Mouse (Mus musculus) CH12.LX (cell line): Measurements from ENCODE around the gene Ugt1a6b. TPM values are rescaled to one million over a fixed set of nuclear protein-coding genes. Genes with fewer than 3 reads are reported as not detected.

Experiments used
- DNase-seq: peaks from one replicate; pipeline ENCODE4 v3.0.0-alpha.2; 2013; ENCODE audit errors: extremely low read depth
- H3K27ac ChIP-seq: 2 replicates; pipeline ENCODE4 v1.5.1; 2012; ENCODE audit warnings: low read depth, mild to moderate bottlenecking, control low read depth, moderate library complexity; ENCODE audit not compliant: insufficient read depth
- H3K27me3 ChIP-seq: replicated peaks from 2 replicates; pipeline ENCODE3; 2012; ENCODE audit warnings: inconsistent platforms
- H3K36me3 ChIP-seq, 2 experiments: replicated peaks in 1 of 2; 2 replicates each; pipeline versions ENCODE3 to v1.6.1; 2012; ENCODE audit warnings: inconsistent platforms in 1 of 2, low read length in 1 of 2, mild to moderate bottlenecking in 1 of 2, mixed read lengths in 1 of 2, moderate library complexity in 1 of 2; ENCODE audit not compliant: control insufficient read depth in 1 of 2, insufficient read depth in 1 of 2
- H3K4me1 ChIP-seq, 2 experiments: 2 replicates each; pipeline ENCODE4 v1.6.1; 2012; ENCODE audit warnings: inconsistent platforms in 1 of 2, moderate library complexity in 1 of 2; ENCODE audit not compliant: insufficient read depth in 2 of 2, control insufficient read depth in 1 of 2
- H3K4me2 ChIP-seq: 2 replicates; pipeline ENCODE4 v1.6.1; 2012; ENCODE audit warnings: low read depth, mild to moderate bottlenecking, control low read depth; ENCODE audit not compliant: poor library complexity, insufficient read depth, severe bottlenecking
- H3K4me3 ChIP-seq, 3 experiments: fragments of 150-350 bp in 1 of 3; sonication (generic) in 1 of 3; replicated peaks in 1 of 3; 2 replicates each; pipeline versions ENCODE3 to v1.5.1; 2011 to 2012; ENCODE audit warnings: low read depth in 2 of 3, low read length in 2 of 3, mild to moderate bottlenecking in 2 of 3, moderate library complexity in 2 of 3, control low read depth in 1 of 3, improper control_type of control experiment in 1 of 3, inconsistent platforms in 1 of 3, mixed read lengths in 1 of 3; ENCODE audit not compliant: poor library complexity in 1 of 3
- H3K79me2 ChIP-seq: replicated peaks from 2 replicates; pipeline ENCODE4 v1.6.1; 2012; ENCODE audit warnings: mild to moderate bottlenecking, moderate library complexity; ENCODE audit not compliant: control insufficient read depth, poor library complexity, insufficient read depth, severe bottlenecking; ENCODE audit errors: extremely low read depth
- H3K9ac ChIP-seq: 2 replicates; pipeline ENCODE4 v1.6.1; 2012; ENCODE audit warnings: low read depth, mild to moderate bottlenecking, control low read depth, moderate library complexity; ENCODE audit not compliant: insufficient read depth
- H3K9me3 ChIP-seq: replicated peaks from 2 replicates; pipeline ENCODE3; 2012; ENCODE audit warnings: low read length, inconsistent platforms, mixed read lengths
- BHLHE40 ChIP-seq: IDR thresholded peaks from 2 replicates; pipeline ENCODE4 v1.6.1; 2011; ENCODE audit warnings: mild to moderate bottlenecking, low read depth, low read length, improper control_type of control experiment
- E2F4 ChIP-seq: IDR thresholded peaks from 2 replicates; pipeline ENCODE4 v1.6.1; 2011; ENCODE audit warnings: low read depth, low read length, improper control_type of control experiment; ENCODE audit not compliant: insufficient replicate concordance
- ELF1 ChIP-seq: IDR thresholded peaks from 2 replicates; pipeline ENCODE4 v1.6.1; 2014; ENCODE audit warnings: low read depth, mild to moderate bottlenecking, inconsistent platforms, low read length, improper control_type of control experiment
- EP300 ChIP-seq: IDR thresholded peaks from 2 replicates; pipeline ENCODE4 v1.6.1; 2011; ENCODE audit warnings: low read length, improper control_type of control experiment
- GABPA ChIP-seq: IDR thresholded peaks from 2 replicates; pipeline ENCODE4 v1.6.1; 2012; ENCODE audit warnings: low read depth, low read length, improper control_type of control experiment, inconsistent platforms; ENCODE audit not compliant: insufficient replicate concordance
- HCFC1 ChIP-seq: IDR thresholded peaks from 2 replicates; pipeline ENCODE4 v1.6.1; 2012; ENCODE audit warnings: low read depth, mild to moderate bottlenecking, inconsistent platforms, low read length, improper control_type of control experiment
- IRF4 ChIP-seq: IDR thresholded peaks from 2 replicates; pipeline ENCODE4 v1.6.1; 2014; ENCODE audit warnings: low read depth, mild to moderate bottlenecking, inconsistent platforms, low read length, improper control_type of control experiment
- JUN ChIP-seq: IDR thresholded peaks from 2 replicates; pipeline ENCODE4 v1.6.1; 2011; ENCODE audit warnings: low read depth, mild to moderate bottlenecking, low read length, improper control_type of control experiment, moderate library complexity; ENCODE audit not compliant: insufficient read depth
- JUND ChIP-seq: conservative IDR thresholded peaks from 2 replicates; pipeline ENCODE4 v1.6.1; 2011; ENCODE audit warnings: low read depth, low read length, improper control_type of control experiment
- KAT2A ChIP-seq: IDR thresholded peaks from 2 replicates; pipeline ENCODE4 v1.6.1; 2012; ENCODE audit warnings: low read length, improper control_type of control experiment, inconsistent platforms; ENCODE audit not compliant: insufficient replicate concordance
- MAFK ChIP-seq: IDR thresholded peaks from 2 replicates; pipeline ENCODE4 v1.6.1; 2011; ENCODE audit warnings: low read length, improper control_type of control experiment; ENCODE audit not compliant: insufficient replicate concordance
- MAX ChIP-seq: IDR thresholded peaks from 2 replicates; pipeline ENCODE4 v1.6.1; 2011; ENCODE audit warnings: low read length, improper control_type of control experiment
- MAZ ChIP-seq: IDR thresholded peaks from 2 replicates; pipeline ENCODE4 v1.6.1; 2012; ENCODE audit warnings: low read depth, mild to moderate bottlenecking, inconsistent platforms, low read length, improper control_type of control experiment, moderate library complexity
- MXI1 ChIP-seq: IDR thresholded peaks from 2 replicates; pipeline ENCODE4 v1.6.1; 2011; ENCODE audit warnings: mild to moderate bottlenecking, low read depth, low read length, improper control_type of control experiment
- MYC ChIP-seq: IDR thresholded peaks from 2 replicates; pipeline ENCODE4 v1.6.1; 2011; ENCODE audit warnings: low read depth, mild to moderate bottlenecking, improper control_type of control experiment, low read length
- NRF1 ChIP-seq: IDR thresholded peaks from 2 replicates; pipeline ENCODE4 v1.6.1; 2014; ENCODE audit warnings: low read depth, mild to moderate bottlenecking, inconsistent platforms, low read length, improper control_type of control experiment, moderate library complexity
- POLR2A ChIP-seq: IDR thresholded peaks from 2 replicates; pipeline ENCODE4 v1.6.1; 2011; ENCODE audit warnings: low read depth, mild to moderate bottlenecking, improper control_type of control experiment, low read length
- SIN3A ChIP-seq: IDR thresholded peaks from 2 replicates; pipeline ENCODE4 v1.6.1; 2012; ENCODE audit warnings: low read length, improper control_type of control experiment, inconsistent platforms
- TBP ChIP-seq: conservative IDR thresholded peaks from 2 replicates; pipeline ENCODE4 v1.6.1; 2011; ENCODE audit warnings: low read depth, low read length, improper control_type of control experiment
- TCF12 ChIP-seq: IDR thresholded peaks from 2 replicates; pipeline ENCODE4 v1.6.1; 2014; ENCODE audit warnings: low read depth, mild to moderate bottlenecking, inconsistent platforms, low read length, improper control_type of control experiment
- USF1 ChIP-seq: IDR thresholded peaks from 2 replicates; pipeline ENCODE4 v1.6.1; 2014; ENCODE audit warnings: low read depth, mild to moderate bottlenecking, inconsistent platforms, low read length, improper control_type of control experiment
- USF2 ChIP-seq: conservative IDR thresholded peaks from 2 replicates; pipeline ENCODE4 v1.6.1; 2011; ENCODE audit warnings: low read depth, low read length, improper control_type of control experiment
- ZKSCAN1 ChIP-seq: IDR thresholded peaks from 2 replicates; pipeline ENCODE4 v1.6.1; 2012; ENCODE audit warnings: low read depth, inconsistent platforms, low read length, improper control_type of control experiment, borderline replicate concordance
- ZNF384 ChIP-seq: IDR thresholded peaks from 2 replicates; pipeline ENCODE4 v1.6.1; 2012; ENCODE audit warnings: low read depth, low read length, improper control_type of control experiment, inconsistent platforms
- dilution Hi-C: fragments of 300-500 bp; cut with MboI; formaldehyde crosslinking; loops from 2 replicates; pipeline ENCODE4 v1.14.3; 2020; ENCODE audit warnings: low sequenced_read_pairs; ENCODE audit not compliant: extremely low pct_unique_long_range_greater_than_20kb, extremely low pct_ligation_motif_present
- in situ Hi-C: fragments of 300-500 bp; cut with MboI; formaldehyde crosslinking; loops from 3 replicates; pipeline ENCODE4 v1.14.3; 2019; ENCODE audit warnings: low sequenced_read_pairs, low pct_ligation_motif_present, low pct_unique_long_range_greater_than_20kb, mixed read lengths
- polyA plus RNA-seq: library from polyadenylated mRNA; unstranded; fragments of >175 nt; gene quantifications from 2 replicates; pipeline ENCODE4 v1.2.1, GENCODE M21; 2012; ENCODE audit warnings: low read depth; ENCODE audit not compliant: insufficient read length
- total RNA-seq, 2 experiments: library from RNA; depleted of rRNA; stranded (reverse); fragments of 300-350 nt in 1 of 2; fragments of >200 nt in 1 of 2; gene quantifications; 2 replicates each; pipeline ENCODE4 v1.2.3; 2012 to 2014

Gene Ugt1a6b
- total and polyA plus RNA-seq, 3 experiments = 0.13 to 0.26 TPM; not detected in 1

- dilution Hi-C loops (no loop called here), in situ Hi-C loops (no loop called here)
- no peaks in the 10 kb centered on the region for H3K79me2 ChIP-seq
- no peak overlapping the region for H3K9ac ChIP-seq
- H3K27ac ChIP-seq = no peak overlapping the region
- peaks cover 2 to 29% of the 10 kb centered on the region in 2 experiments; a peak in 3 of 4 replicates for H3K4me1 ChIP-seq
- no peak overlapping the region for H3K4me3 ChIP-seq
- peaks cover 50% of the 10 kb centered on the region for H3K9me3 ChIP-seq
- H3K4me2 ChIP-seq = no peak overlapping the region
- TF ChIP-seq TCF12 = no peak
- no peak for TF ChIP-seq MAFK
- TF ChIP-seq USF1 = no peak
- TF ChIP-seq USF2 = no peak
- no peak for TF ChIP-seq TBP
- no peak for TF ChIP-seq BHLHE40
- TF ChIP-seq GABPA = no peak
- TF ChIP-seq MAX = no peak
- no peak for TF ChIP-seq JUN
- TF ChIP-seq ZKSCAN1 = no peak
- no peak for TF ChIP-seq NRF1
- TF ChIP-seq MAZ = no peak
- no peak for TF ChIP-seq ZNF384
- no peak for TF ChIP-seq ELF1
- no peak for TF ChIP-seq MXI1
- no peak for TF ChIP-seq IRF4
- peaks cover 3 to 29% of the 10 kb centered on the region in 2 experiments for H3K36me3 ChIP-seq
- DNase-seq = no peak
- peaks cover 6% of the 10 kb centered on the region for H3K27me3 ChIP-seq
Measured at GRCm38 (mm10) chr1:88257681-88258080, 154.6 kb downstream of the Ugt1a6b start.

- Histone ChIP-seq H3K27ac (no peak overlapping the region), H3K9me3 (peaks cover 43% of the 10 kb centered on the region), H3K4me1 (peaks cover 2 to 29% of the 10 kb centered on the region in 2 experiments; a peak in 3 of 4 replicates), H3K27me3 (peaks cover 6% of the 10 kb centered on the region), H3K9ac (no peak overlapping the region), H3K4me3 (no peak overlapping the region), H3K36me3 (peaks cover 8 to 36% of the 10 kb centered on the region in 2 experiments), H3K79me2 (no peaks in the 10 kb centered on the region), H3K4me2 (no peak overlapping the region)
- in situ Hi-C loops (no loop called here), dilution Hi-C loops (no loop called here)
- TF ChIP-seq MAX (no peak), ZKSCAN1 (no peak), KAT2A (no peak), JUND (no peak), E2F4 (no peak), USF1 (no peak), MAFK (no peak), SIN3A (no peak), HCFC1 (no peak), EP300 (no peak), MYC (no peak), BHLHE40 (no peak; the same call in 1 of the 2 replicates), POLR2A (no peak)
- no peak for DNase-seq
Measured at GRCm38 (mm10) chr1:88258361-88258760, 155.3 kb downstream of the Ugt1a6b start.
